Mouse (Mus musculus): ENCODE data around the gene Ifi27.

DNA sequence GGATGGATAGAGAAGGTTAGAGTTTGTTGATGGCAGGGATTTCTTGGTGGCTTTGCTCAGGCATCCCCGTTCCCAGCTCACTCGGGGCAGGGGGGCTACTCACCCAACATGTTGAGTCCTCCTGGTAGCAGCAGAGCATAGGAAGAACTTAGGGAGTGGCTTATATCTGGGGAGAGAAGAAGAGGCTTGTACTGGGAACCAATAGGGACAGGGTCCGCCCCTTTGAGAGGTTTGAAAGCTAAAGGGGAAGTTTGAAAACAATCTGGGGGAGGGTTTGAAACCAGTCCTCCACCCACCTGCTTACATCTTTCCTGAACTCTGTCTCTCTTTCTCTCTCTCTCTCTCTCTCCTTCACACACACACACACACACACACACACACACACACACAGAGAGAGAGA, 9.5 kb downstream of the Ifi27 start, which contains the start of gene Ifi27l2a:
- TF ChIP-seq CTCF (IDR thresholded peaks at IDR 0.05; ENCODE audit: low read depth, low read length): no peak
- no peak for TF ChIP-seq GATA1 (IDR thresholded peaks at IDR 0.05; ENCODE audit: borderline replicate concordance, low read length)

Measured in G1E (cell line).